Mouse (Mus musculus): ENCODE measurements around the gene A030005L19Rik.
"Not testable (repeated sequence)": the region's sequence is repeated elsewhere in the genome, so short reads cannot be mapped to it uniquely, and the experiment has no call there.

A030005L19Rik gene

GRCm38 (mm10) chr1:82913025-82913424, at the start of gene A030005L19Rik:
Gene A030005L19Rik, plus strand, starts transcription at chr1:82913325.
- DNase-seq (ENCODE audit: low read depth, low spot score): no peak

GRCm38 (mm10) chr1:82870202-82870601, 42.9 kb upstream of the A030005L19Rik start:
- no peak for DNase-seq (ENCODE audit: low read depth, low spot score)

- DNase-seq (ENCODE audit: low read depth, low spot score): no peak
These were observed 34.0 kb upstream of the A030005L19Rik start for GRCm38 (mm10) chr1:82879172-82879571.

DNA sequence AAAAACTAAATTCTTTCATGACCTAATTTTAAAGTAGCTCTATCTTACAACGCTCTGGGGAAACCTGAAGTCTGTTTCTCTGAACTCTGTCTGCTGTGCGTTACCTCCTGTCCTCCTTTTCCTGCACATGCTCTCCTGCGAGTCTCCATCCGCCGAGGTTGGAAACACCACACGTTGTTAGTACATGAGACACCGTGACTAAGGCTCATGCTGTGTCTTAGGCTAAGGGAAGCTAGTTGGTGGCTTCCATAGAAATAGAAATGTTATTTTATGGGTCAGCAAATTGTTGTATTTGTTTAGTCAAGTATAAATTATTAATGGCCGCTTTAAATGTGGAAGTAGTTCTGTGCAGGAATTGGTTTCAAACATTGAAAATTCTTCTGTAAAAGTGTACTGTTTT, 32.9 kb upstream of the A030005L19Rik start:
- DNase-seq (ENCODE audit: low read depth, low spot score): no peak

- no peak for DNase-seq (ENCODE audit: low read depth, low spot score)
These were observed 19.9 kb upstream of the A030005L19Rik start for GRCm38 (mm10) chr1:82893269-82893668.

GRCm38 (mm10) chr1:82900567-82900966, 12.6 kb upstream of the A030005L19Rik start:
- DNase-seq (ENCODE audit: low read depth, low spot score): no peak

DNA sequence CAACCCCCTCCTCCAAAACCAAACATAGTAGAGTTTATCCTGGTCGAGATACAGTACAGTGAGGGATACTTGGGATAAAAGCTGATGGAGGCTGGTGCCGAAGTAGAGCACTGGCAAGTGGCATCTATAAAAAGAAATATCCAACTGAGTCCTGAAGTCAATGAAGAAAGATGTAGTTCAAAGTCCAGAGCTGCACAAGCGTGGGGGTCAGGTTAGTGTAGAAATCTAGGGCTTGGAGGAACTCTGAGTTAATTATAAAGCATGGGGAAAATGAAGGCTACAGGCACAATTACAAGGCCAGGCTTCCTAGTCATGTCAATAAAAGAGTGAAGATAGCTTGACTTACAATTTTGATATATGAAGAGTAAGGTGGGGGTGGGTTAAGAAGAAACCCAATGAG, 11.9 kb upstream of the A030005L19Rik start:
- no peak for DNase-seq (ENCODE audit: low read depth, low spot score)

DNA sequence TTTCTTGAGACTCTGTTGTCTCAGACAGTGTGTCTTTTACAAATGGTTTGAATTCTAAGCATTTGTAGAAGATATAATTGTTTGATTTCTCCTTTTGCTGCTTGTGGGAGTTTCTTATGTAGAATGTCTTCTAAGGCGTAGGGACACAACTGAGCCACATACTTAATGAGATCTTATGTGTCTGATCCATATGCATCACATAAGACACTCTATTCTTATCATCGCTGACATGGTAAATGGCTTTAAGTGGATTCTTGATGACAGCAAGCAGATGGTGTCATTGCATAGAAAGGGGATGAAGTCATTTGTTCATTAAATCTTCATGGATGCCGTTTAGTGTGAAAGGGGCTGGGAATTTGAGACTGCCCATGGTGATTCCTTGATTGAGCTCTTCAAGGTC, 7.2 kb upstream of the A030005L19Rik start:
- no peak for DNase-seq (ENCODE audit: low read depth, low spot score)

DNA sequence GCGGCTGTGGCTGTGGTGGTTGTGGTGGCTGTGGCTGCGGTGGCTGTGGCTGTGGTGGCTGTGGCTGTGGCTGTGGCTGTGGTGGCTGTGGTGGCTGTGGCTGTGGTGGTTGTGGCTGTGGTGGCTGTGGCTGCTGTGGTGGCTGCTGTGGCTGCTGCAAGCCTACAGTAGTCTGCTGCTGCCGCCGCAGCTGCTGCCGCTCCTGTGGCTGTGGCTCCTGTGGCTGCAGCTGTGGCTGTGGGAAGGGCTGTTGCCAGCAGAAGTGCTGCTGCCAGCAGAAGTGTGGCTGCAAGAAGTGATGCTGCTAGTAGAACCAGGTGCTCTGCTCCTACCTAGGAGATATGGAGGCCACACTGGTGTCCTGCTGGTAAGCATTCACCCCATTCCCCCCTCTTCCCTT, 309 bp downstream of the A030005L19Rik start:
- not testable (repeated sequence) for DNase-seq (ENCODE audit: low read depth, low spot score)

DNA sequence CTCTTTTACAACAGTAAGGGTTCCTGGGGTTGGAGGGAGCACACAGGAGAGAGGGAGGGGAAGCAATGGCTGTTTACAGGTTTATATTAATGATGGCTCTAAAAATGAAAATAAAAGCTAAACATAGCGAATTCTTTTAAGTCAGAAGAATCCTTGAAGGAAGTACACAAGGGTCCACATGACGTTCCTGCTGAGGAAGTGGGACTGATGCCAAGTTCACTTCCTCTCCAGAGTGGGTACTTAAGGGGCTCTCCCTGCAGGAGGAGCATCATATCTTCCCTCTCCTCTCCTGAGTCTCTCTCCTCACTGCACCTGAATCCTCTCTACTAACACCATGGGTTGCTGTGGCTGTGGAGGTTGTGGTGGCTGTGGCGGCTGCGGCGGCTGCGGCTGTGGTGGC, 11.5 kb downstream of the A030005L19Rik start, which contains the start of gene A030014E15Rik:
Gene A030014E15Rik, plus strand, starts transcription at position 268 of the 400 bp plus-strand sequence.
- no peak for DNase-seq (ENCODE audit: low read depth, low spot score)

DNA sequence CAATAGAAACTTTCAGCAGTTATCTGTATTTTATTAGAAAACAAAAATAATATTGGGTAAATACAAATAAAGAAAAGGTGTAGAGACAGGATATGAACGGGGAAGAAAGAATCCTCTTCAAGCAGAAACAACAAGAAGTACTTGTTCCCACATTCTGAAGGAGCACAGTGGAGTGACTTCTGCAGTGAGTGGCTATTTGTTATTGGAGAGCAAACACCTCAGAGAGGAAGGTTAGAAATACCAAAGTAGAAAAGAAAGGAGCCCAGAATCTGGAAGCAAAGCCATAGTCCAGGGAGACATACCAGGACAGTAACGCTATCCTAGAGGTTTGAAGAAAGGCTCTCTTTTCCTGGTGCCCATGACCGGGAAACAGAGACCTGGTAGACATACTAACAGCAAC, 17.4 kb downstream of the A030005L19Rik start:
- DNase-seq (ENCODE audit: low read depth, low spot score): not testable (repeated sequence)

DNA sequence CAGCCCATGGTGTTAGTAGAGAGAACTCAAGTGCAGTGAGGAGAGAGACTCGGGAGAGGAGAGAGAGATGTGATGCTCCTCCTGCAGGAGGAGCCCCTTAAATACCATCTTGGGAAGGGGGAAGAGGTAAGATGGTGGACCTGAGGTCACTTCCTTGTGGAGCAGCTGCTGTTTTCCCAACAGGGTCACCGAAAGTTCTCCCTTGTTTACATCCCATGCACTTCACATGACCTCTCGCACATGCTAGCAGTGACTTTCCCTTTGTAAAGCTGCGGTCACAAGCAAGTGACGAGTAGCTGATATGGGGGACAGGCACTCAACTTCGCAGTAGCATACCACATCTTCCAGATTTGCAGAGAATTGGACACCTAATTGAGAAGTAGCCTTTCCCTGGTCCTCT, 18.2 kb downstream of the A030005L19Rik start, which contains the start of gene Gm6217:
Gene Gm6217, minus strand, starts transcription at position 74 of the 400 bp plus-strand sequence.
- not testable (repeated sequence) for DNase-seq (ENCODE audit: low read depth, low spot score)

- DNase-seq (ENCODE audit: low read depth, low spot score): no peak
These were observed 25.5 kb downstream of the A030005L19Rik start for GRCm38 (mm10) chr1:82938666-82939065.

GRCm38 (mm10) chr1:82942505-82942904, 29.4 kb downstream of the A030005L19Rik start:
- not testable (repeated sequence) for DNase-seq (ENCODE audit: low read depth, low spot score)

DNA sequence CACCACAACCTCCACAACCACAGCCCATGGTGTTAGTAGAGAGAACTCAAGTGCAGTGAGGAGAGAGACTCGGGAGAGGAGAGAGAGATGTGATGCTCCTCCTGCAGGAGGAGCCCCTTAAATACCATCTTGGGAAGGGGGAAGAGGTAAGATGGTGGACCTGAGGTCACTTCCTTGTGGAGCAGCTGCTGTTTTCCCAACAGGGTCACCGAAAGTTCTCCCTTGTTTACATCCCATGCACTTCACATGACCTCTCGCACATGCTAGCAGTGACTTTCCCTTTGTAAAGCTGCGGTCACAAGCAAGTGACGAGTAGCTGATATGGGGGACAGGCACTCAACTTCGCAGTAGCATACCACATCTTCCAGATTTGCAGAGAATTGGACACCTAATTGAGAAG, 30.2 kb downstream of the A030005L19Rik start, which contains the start of gene A030003K21Rik:
Gene A030003K21Rik, minus strand, starts transcription at position 94 of the 400 bp plus-strand sequence.
- not testable (repeated sequence) for DNase-seq (ENCODE audit: low read depth, low spot score)

- not testable (repeated sequence) for DNase-seq (ENCODE audit: low read depth, low spot score)
These were observed 32.9 kb downstream of the A030005L19Rik start for GRCm38 (mm10) chr1:82946029-82946428.

DNA sequence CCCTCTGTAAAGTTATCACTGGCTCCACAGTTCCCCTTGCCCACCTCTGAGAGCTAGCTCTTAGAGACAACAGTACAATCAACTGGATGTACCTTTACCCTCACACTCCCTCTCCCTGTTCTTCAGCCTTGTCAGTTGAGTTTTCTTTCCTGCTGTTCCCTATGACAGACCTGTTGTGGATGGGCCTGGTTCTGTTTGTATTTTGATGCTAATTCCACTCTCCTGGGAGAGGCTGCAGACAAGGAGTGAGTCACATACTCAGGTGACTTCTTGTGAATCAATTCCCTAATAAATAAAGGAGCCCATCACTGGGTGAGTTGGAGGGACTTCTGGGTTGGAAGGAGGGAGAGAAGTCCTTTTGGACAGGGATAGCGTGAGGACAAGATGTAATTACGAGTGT, 35.5 kb downstream of the A030005L19Rik start:
- DNase-seq (ENCODE audit: low read depth, low spot score): no peak

GRCm38 (mm10) chr1:82955913-82956312, 42.8 kb downstream of the A030005L19Rik start, which contains the start of gene Gm7544:
Gene Gm7544, minus strand, starts transcription at chr1:82956013.
- DNase-seq (ENCODE audit: low read depth, low spot score): not testable (repeated sequence)

GRCm38 (mm10) chr1:82959870-82960385, 46.8 kb downstream of the A030005L19Rik start, which contains the start of gene Gm47955:
Gene Gm47955, plus strand, starts transcription at chr1:82960286.
- no peak for DNase-seq (ENCODE audit: low read depth, low spot score)
